Mouse (Mus musculus) ES-E14 (cell line): ENCODE data around the gene Tcte2.

ENCODE experiments used
- HCFC1 ChIP-seq: IDR thresholded peaks from 2 replicates; pipeline ENCODE4 v1.6.1; 2012; ENCODE audit warnings: low read length, inconsistent platforms, borderline replicate concordance; ENCODE audit not compliant: insufficient read depth
- MAFK ChIP-seq: IDR thresholded peaks from 2 replicates; pipeline ENCODE4 v1.6.1; 2014; ENCODE audit warnings: mild to moderate bottlenecking, low read depth, low read length, inconsistent platforms; ENCODE audit not compliant: insufficient read depth
- ZC3H11A ChIP-seq: IDR thresholded peaks from 2 replicates; pipeline ENCODE4 v1.6.1; 2012; ENCODE audit warnings: low read depth, mild to moderate bottlenecking, inconsistent platforms, low read length, borderline replicate concordance
- ZNF384 ChIP-seq: IDR thresholded peaks from 2 replicates; pipeline ENCODE4 v1.6.1; 2012; ENCODE audit warnings: low read depth, low read length, inconsistent platforms

- TF ChIP-seq HCFC1 (no peak), ZNF384 (peak; percentile 5; the same call in 1 of the 2 replicates), MAFK (no peak), ZC3H11A (peak; percentile 59; the same call in 1 of the 2 replicates)
Observed at GRCm38 (mm10) chr17:13681686-13682085, 79.9 kb downstream of the Tcte2 start.
